Mouse (Mus musculus) thymus, postnatal 0 days (tissue): ENCODE measurements around the gene Zcchc24. TPM values are rescaled to one million over a fixed set of nuclear protein-coding genes. Genes with fewer than 3 reads are reported as not detected.

ENCODE experiments used
- DNase-seq: peaks from one replicate; pipeline ENCODE4 v3.0.0-alpha.2; 2015; ENCODE audit warnings: low spot score
- polyA plus RNA-seq: library from polyadenylated mRNA; unstranded; fragments of >200 nt; fragmentation: Nextera tagmentation; extraction: Ambion mirVana; gene quantifications from 2 replicates; pipeline ENCODE4 v1.2.1, GENCODE M21; 2015

The Zcchc24 gene
- polyA plus RNA-seq, 1 experiment from 2014 or later: 9.0 TPM

DNA sequence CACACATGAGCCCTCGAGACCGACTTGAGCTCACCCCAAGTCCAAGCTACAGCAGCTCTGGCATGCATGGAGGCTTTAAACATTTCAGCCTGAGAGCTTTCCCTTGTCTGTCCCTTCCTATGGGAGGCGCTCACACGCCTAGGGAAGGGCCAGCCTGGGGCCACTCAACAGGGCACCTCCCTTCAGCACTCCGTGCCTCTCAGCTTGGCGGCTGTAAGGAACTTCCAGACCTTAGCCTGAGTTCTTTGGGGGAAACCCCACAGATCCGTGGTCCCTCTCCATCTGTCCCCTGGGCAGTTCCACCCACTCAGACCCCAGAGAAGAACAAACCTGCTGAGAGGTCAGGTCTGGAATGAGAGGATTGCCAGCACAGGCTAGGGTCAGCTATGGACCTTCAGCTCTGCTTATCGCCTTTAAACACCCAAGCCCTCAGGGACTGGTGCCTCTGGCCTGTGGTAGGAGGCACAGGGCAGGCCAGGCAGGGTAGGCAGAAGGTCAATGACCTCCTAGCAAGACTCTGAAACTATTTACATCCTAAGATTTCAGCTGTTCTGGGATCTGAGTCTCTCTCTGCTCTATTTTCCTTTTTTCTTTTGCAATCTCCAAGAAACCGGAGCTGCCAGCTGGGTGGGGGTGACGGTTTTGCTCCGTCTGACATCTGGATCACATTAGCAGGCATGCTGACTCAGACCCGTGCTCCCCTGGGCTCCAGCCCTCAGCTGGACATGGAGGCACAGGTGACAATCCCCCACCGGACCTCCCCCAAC, 19.5 kb downstream of the Zcchc24 start:
- DNase-seq: no peak

DNA sequence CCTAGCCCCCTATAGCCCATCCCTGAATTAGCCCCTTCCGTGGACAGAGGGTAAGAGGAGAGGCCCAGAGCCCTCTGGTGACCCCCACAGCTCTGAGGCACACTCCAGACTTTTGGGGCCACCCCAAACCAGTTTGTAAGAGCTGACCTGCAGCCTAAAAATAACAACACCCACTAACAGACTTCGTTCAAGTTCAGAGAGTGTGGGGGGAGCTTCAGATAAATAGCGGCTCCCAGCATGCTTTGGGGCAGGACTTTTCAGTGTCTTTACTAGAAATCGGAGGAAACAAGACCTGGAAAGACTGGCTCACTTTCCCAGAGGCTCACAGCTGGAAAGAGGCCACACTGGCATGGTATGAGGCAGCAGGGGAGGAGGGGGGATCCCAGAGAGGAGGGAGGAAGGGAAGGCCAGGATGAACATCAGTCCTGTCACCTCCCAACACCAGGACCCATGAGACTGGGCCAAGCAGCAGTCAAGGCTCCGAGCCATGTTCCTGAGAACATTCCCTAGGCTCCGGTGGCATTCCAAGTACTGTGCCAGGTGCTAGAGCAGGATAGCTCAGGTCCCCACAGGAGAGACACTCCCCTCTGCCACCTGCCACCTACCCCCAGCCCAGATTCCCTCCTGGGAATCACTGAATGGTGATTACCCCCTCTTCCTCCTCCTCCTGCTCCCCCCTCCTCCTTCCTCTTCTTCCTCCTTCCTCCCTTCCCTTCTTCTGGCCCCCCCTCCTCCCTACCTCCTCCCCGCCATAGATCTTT, 20.7 kb downstream of the Zcchc24 start:
- no peak for DNase-seq

GRCm38 (mm10) chr14:25746971-25747945, 21.6 kb downstream of the Zcchc24 start:
- peak; percentile 62 for DNase-seq

DNA sequence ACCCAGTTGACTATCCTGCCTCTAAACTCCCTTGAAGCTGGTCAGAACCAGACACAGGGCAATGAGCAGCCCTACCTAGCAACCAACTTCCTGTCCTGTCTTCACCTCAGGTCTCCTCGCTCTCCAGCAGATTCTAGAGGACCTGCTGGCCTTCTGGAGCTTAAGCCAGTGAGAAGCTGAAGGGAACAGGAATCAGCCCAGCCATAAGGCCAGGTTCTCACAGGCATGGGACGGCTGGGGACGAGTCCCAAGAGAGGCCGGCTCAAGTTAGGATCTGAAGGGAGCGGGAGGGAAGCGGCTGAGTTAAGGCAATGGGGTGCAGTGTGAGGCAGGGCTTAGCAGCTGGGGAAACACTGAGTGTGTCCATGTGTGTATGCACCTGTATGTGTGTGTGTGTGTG, 22.5 kb downstream of the Zcchc24 start:
- no peak for DNase-seq

- DNase-seq: no peak
These were observed 23.3 kb downstream of the Zcchc24 start for GRCm38 (mm10) chr14:25745365-25746184.

DNA sequence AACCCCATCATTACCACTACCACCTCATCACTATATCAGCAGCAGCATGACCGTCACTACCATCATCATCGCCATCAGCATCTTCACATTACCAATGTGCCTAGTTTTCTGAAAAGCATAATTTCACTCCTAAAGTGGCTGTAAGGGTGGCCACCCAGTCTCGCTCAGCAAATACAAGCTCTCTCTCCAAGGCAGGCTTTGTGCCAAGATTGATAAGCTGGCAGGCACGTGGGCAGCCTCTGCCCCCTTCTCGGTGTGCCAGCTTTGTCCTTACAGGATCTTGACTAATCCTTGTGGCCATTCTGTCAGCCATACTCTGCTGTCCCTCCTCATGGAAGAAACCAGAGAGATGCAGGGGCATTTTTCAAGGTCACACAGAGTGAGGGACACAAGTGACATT, 25.9 kb downstream of the Zcchc24 start:
- no peak for DNase-seq

- DNase-seq: peak; percentile 37
These were observed 26.9 kb downstream of the Zcchc24 start for GRCm38 (mm10) chr14:25741840-25742367.

- no peak for DNase-seq
These were observed 27.6 kb downstream of the Zcchc24 start for GRCm38 (mm10) chr14:25741211-25741610.

DNA sequence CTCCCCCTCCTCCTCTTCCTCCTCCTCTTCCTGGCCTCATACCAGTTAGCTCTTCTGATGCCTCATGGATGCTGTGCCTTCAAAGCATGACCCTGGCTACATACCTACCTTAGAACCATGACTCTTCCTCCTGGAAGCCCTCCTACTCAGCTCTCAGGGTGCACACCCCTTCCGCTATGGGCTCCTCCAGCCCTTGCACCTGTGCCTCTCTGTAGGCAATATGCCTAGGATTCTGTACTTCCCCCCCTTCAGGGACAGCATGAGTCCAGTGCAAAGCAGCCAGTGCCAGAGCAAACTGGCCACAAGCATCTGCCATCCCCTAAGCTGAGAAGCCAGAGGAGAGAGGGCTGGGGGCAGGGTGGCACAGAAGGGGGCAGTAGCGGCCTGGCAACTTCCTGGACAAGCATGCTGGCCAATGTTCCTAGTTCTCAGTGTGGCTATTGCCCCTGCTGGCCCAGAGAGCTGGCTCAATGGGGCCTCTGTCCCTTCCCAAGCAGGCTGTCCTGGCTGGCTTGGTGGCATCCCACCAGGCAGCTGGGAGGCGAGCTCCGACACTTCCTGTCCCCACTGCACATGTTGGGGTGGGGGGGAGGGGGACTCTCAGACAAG, 28.8 kb downstream of the Zcchc24 start:
- DNase-seq: no peak

DNA sequence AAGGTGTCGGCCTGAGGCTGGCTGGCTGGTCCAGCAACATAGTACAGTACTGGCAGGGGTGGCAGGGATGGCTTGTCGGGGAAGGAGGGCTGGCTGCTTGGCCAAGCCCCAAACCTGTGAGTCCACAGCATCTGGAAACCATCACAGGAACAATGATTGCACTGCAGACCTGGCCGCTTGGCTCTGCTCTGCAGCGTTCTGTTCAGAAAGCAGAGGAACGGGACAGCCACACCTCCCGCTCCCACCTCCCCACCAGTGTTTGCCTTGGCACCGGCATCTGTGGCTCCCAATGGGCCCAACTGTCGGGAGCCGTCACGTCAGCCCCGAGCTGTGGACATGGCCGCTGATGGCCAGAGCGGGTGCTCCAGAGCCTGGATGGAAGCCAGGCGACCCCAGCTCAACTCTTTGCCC, 30.2 kb downstream of the Zcchc24 start:
- DNase-seq: no peak

DNA sequence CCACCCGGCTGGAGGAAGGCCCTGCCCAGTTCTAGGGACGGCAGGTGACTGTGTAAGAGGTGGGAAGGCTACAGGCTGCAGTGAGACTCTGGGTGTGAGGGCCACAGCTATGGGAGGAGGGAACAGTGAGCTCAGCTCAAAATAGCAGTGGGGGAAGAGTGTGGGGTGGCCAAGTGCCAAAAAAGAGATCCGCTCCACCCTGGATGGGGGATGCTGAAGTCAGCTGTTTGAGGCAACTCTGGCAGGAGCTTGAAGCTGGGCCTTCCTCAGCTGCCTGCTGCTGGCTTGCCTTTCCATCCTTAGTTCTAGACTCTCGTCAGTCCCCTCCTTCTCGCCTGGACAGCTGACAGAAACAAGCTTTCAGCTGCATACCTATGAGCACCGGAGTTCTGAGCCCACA, 32.2 kb downstream of the Zcchc24 start:
- DNase-seq: no peak

DNA sequence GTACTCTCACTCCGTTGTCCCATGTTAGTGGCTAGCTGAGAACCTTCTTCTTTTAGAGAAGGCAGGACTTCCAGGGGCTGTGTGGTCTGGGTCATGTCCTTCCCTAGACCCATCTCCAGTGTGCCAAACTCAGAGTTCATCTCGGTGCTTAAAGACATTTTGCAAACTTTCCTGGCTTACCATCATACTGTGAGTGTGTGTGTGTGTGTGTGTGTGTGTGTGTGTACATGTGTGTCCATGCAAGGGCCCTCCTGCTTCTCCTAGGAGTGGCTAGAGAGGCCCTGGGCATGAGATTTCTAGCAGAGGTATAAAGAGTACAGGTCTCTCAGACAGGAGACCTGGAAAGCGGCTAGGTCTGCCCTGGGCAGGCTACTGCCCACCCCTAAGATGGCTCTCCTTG, 32.7 kb downstream of the Zcchc24 start:
- DNase-seq: no peak

DNA sequence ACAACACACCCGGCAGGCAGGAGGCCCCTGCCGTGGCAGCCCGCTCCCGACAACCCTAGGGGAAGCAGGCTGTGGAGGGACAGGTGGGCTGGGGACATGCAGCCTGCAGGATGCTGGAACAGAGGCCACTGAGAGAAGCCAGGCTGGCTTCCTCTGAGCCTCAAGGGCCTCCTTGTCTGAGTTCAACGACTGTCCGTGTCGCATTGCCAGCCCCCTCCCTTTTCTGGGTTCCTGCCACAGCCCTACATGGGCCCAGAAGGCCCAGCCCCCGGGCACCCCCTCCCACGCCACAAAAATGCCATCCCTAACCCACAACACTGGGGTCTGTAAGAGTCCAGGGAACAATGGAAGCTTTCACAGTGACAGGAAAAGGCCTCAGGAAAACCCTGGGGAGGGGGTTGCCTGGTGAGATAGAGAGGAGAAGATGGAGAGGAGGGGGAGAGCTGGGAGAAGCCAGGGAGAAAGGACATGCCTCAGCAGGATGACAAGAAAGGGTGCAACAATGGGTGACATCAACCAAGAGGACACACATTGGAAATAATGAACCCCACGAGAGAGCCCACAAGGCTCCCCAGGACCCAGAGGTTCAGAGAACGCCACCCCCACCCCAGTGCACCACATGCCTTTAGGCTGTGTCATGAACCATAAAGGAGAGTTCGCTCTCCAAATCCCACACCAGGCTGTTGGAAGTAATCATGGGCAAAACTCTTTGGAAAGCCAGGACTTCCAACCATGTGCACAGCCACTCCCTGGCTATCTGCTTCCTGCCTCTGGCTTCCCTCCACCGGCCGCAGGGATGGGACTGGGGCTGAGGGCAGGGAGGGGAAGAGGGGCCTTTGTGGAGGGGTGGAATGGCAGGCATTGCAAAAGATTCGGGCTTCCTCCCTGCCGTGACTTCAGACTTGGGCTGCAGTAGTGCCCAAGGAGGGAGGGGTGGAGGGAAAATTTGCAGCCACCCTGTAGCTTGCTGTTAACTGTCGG, 33.8 kb downstream of the Zcchc24 start:
- DNase-seq: no peak

GRCm38 (mm10) chr14:25727149-25727510, 41.7 kb downstream of the Zcchc24 start:
- no peak for DNase-seq

- peak; percentile 77 for DNase-seq
These were observed 42.4 kb downstream of the Zcchc24 start for GRCm38 (mm10) chr14:25726226-25727148.

- no peak for DNase-seq
These were observed 43.1 kb downstream of the Zcchc24 start for GRCm38 (mm10) chr14:25725690-25726089.

DNA sequence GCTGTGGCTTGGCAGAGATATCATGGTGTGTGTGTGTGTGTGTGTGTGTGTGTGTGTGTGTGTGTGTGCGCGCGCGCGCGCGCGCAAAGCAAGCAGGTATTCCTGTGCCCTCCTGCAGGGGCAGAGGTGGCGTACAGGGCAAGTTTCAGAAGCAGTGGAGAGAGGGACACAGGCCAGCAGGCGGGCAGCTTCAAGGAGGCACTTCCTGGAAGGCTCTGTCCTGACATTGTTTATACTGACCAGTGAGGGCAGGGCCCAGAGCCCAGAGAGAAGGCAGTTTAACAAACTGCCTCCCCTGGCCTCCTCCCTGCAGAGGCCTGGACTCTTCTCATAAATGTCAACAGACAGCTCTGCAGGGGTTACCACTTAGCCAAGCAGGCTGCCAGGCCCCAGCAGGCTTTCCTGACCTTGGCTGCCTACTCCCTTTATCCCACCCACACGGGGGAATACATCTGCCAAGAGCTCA, 43.8 kb downstream of the Zcchc24 start:
- peak; percentile 14 for DNase-seq
